Mouse (Mus musculus) urinary bladder, postnatal 4 days (tissue): ENCODE results near the gene Gm10662.
"Not testable (repeated sequence)": the region's sequence is repeated elsewhere in the genome, so short reads cannot be mapped to it uniquely, and the experiment has no call there.

Source experiments
- DNase-seq, 2 experiments: peaks; one replicate each; pipeline ENCODE4 v3.0.0; 2021 to 2022; ENCODE audit warnings: low spot score in 2 of 2

The Gm10662 gene

DNA sequence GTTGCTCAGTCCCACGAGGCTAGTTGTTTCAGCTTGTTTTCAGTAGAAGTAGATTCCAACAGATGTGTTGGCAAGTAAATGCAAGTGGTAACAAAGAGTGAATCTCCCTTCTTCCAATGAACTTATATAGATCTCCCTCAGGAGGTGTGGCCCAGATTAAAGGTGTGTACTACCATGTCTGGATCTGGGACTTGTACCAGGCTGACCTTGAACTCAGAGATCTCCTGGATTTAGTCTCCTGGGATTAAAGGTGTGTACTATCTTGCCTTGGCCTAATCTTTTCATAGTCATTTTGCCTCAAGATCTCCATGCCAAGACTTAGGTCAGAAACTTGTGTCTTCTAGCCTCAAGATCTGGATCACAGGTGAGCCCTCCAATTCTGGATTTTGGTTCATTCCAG is at the start of gene Gm10662:
Gm10662 (minus strand) TSS at position 101 of the 400 bp plus-strand sequence.
- not testable (repeated sequence) for DNase-seq

DNA sequence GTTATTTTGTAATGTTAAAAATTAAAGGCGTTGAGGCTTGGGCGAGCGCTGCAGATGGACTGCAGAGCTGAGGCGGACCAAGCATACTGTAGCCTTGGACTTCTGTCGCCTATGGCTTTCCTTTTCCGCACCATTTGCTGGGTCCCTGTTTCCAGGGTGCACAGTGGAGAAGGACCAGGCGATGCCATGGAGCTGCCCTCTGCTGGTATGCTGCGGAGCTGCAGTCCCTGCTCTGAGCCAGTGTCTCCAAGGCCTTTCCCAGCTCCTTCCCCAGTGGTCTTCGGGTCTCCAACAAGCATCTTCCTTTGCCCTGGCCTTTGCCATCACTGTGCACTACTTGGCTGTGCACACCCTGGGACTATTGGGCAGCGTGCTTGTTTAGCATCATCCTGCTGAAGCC is 19.2 kb upstream of the Gm10662 start:
- not testable (repeated sequence) for DNase-seq
